Mouse (Mus musculus) liver, embryonic 14.5 days (tissue): ENCODE data around the gene Arfgef3. TPM values are rescaled to one million over a fixed set of nuclear protein-coding genes. Genes with fewer than 3 reads are reported as not detected.

Source experiments
- ATAC-seq: fragments of 200-750 bp; cut with Nextera tagmentation; 2 replicates; pipeline ENCODE4 v1.8.0; 2017; ENCODE audit warnings: moderate number of reproducible peaks, mild to moderate bottlenecking, moderate library complexity; ENCODE audit not compliant: insufficient read depth
- DNase-seq, 3 experiments: peaks; one replicate each; pipeline ENCODE4 v3.0.0-alpha.2; 2012 to 2013; ENCODE audit warnings: low read depth in 3 of 3, low spot score in 3 of 3
- H3K27ac ChIP-seq: fragments of 300-500 bp; sonication (generic); 2 replicates; pipeline ENCODE4 v1.5.1; 2014; ENCODE audit warnings: moderate library complexity, mild to moderate bottlenecking, control low read depth, inconsistent platforms
- H3K27me3 ChIP-seq: fragments of 300-500 bp; sonication (generic); 2 replicates; pipeline ENCODE4 v1.6.1; 2014; ENCODE audit warnings: mild to moderate bottlenecking, low read length, moderate library complexity; ENCODE audit not compliant: control insufficient read depth, insufficient read depth
- H3K36me3 ChIP-seq: fragments of 300-500 bp; sonication (generic); replicated peaks from 2 replicates; pipeline ENCODE4 v1.6.1; 2014; ENCODE audit warnings: low read depth; ENCODE audit not compliant: control insufficient read depth, insufficient read depth
- H3K4me1 ChIP-seq, 2 experiments: fragments of 200-500 bp in 1 of 2; fragments of 300-500 bp in 1 of 2; sonication (generic) in 1 of 2; replicated peaks; 2 replicates each; pipeline ENCODE4 v1.6.1; 2012 to 2014; ENCODE audit warnings: antibody characterized with exemption in 1 of 2, inconsistent platforms in 1 of 2, low read length in 1 of 2; ENCODE audit not compliant: control insufficient read depth in 2 of 2, insufficient read depth in 2 of 2
- H3K4me2 ChIP-seq: fragments of 300-500 bp; sonication (generic); 2 replicates; pipeline ENCODE4 v1.6.1; 2014; ENCODE audit warnings: low read depth, mild to moderate bottlenecking, control low read depth, moderate library complexity
- H3K4me3 ChIP-seq, 2 experiments: fragments of 200-500 bp in 1 of 2; fragments of 300-500 bp in 1 of 2; sonication (generic) in 1 of 2; 2 replicates each; pipeline ENCODE4 v1.5.1; 2012 to 2014; ENCODE audit warnings: low read depth in 2 of 2, low read length in 2 of 2, mild to moderate bottlenecking in 2 of 2, control low read depth in 1 of 2, inconsistent platforms in 1 of 2, moderate library complexity in 1 of 2; ENCODE audit not compliant: insufficient read depth in 1 of 2
- H3K9ac ChIP-seq: fragments of 300-500 bp; sonication (generic); replicated peaks from 2 replicates; pipeline ENCODE4 v1.6.1; 2014; ENCODE audit warnings: mild to moderate bottlenecking, control low read depth, moderate library complexity
- H3K9me3 ChIP-seq: fragments of 300-500 bp; sonication (generic); 2 replicates; pipeline ENCODE4 v1.6.1; 2016; ENCODE audit warnings: low read length, mixed read lengths; ENCODE audit not compliant: control insufficient read depth
- CTCF ChIP-seq: IDR thresholded peaks from 2 replicates; pipeline ENCODE4 v1.5.1; 2016; ENCODE audit warnings: antibody characterized with exemption, low read depth, control low read depth
- EP300 ChIP-seq: IDR thresholded peaks from 2 replicates; pipeline ENCODE4 v1.6.1; 2016; ENCODE audit warnings: antibody characterized with exemption, low read depth
- WGBS: fragments of 180-500 bp; shearing (Covaris S2); extraction: QIAGEN DNeasy Blood & Tissue Kit; methylation state at CpG from one replicate; pipeline ENCODE4 v1.1.7; 2014; ENCODE audit not compliant: insufficient replicate concordance; 5-methylcytosine and 5-hydroxymethylcytosine counted together
- polyA plus RNA-seq, 2 experiments: library from polyadenylated mRNA; depleted of rRNA in 1 of 2; stranded (reverse) in 1 of 2; unstranded in 1 of 2; fragments of >200 nt; fragmentation: Nextera tagmentation in 1 of 2; extraction: Ambion mirVana in 1 of 2; gene quantifications; 2 replicates each; pipeline versions ENCODE4 v1.2.1 to v1.2.3; 2012 to 2014

Arfgef3 gene
- polyA plus RNA-seq, 2 experiments = under 0.01 to 0.01 TPM

GRCm38 (mm10) chr10:18704393-18705120 is 39.2 kb downstream of the Arfgef3 start:
- no peaks in the 10 kb centered on the region for H3K36me3 ChIP-seq
- H3K4me3 ChIP-seq = no peak overlapping the region
- no peaks in the 10 kb centered on the region for H3K4me1 ChIP-seq
- no peak overlapping the region for H3K9ac ChIP-seq
- no peak for DNase-seq
- no peak for ATAC-seq
- no peaks in the 10 kb centered on the region for H3K9me3 ChIP-seq
- no peak for TF ChIP-seq CTCF
- no peak for TF ChIP-seq EP300
- no peaks in the 10 kb centered on the region for H3K27me3 ChIP-seq
- H3K4me2 ChIP-seq = no peak overlapping the region
- no peak overlapping the region for H3K27ac ChIP-seq
- 60% methylated on average over 4 of the region's 4 CpGs for WGBS

GRCm38 (mm10) chr10:18701517-18701916 is 42.2 kb downstream of the Arfgef3 start:
- no peaks in the 10 kb centered on the region for H3K36me3 ChIP-seq
- no peaks in the 10 kb centered on the region for H3K9me3 ChIP-seq
- H3K27me3 ChIP-seq = no peaks in the 10 kb centered on the region
- H3K4me3 ChIP-seq = no peak overlapping the region
- no peak overlapping the region for H3K4me2 ChIP-seq
- no peak for DNase-seq
- H3K9ac ChIP-seq = no peak overlapping the region
- H3K4me1 ChIP-seq = no peaks in the 10 kb centered on the region
- no peak overlapping the region for H3K27ac ChIP-seq
- TF ChIP-seq CTCF (no peak), EP300 (no peak)
- ATAC-seq = no peak

DNA sequence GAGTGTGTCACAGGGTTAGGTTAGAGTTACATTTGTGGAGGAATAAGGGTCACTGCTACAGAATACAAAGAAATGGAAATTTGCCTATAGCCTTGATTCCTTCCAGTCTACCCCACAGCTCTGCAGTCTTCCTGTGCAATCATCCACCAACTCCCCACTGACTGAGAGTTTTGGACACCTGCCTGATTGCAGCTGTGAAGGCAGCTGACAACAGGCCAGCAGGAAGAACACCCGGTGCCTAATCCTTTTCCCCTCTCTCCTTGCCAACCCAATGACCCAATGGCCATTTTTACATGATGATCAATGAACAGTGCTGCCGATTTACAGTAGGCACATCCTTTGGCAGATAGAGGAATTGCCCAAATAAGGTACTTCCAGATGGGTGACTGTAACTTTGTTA is 43.6 kb downstream of the Arfgef3 start:
- TF ChIP-seq EP300 = no peak
- TF ChIP-seq CTCF = no peak
- ATAC-seq (no peak), DNase-seq (no peak)
- H3K27me3 ChIP-seq = no peaks in the 10 kb centered on the region
- WGBS = 50% methylated on average over 2 of the region's 2 CpGs
- H3K9me3 ChIP-seq = no peaks in the 10 kb centered on the region
- H3K36me3 ChIP-seq = no peaks in the 10 kb centered on the region
- no peak overlapping the region for H3K4me3 ChIP-seq
- H3K27ac ChIP-seq = no peak overlapping the region
- H3K9ac ChIP-seq = no peak overlapping the region
- H3K4me1 ChIP-seq = no peaks in the 10 kb centered on the region
- no peak overlapping the region for H3K4me2 ChIP-seq

DNA sequence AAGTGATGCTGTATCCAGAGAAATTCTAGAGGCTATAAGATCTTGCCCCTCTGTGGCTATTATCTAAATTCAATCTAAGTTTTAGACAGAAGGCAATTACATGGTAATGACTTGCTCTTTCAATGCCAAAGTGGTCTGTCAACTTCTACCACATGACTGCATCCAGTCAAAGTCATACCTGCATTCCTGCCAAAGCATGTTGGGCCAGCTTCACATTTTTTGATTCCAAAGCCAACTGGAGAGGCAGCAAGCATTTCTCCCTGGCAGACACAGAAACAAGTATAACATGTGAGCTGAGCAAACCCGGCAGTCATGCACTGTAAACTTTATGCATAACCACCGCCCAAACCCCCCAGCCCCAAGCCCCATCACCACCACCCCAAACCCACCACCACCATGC is 44.6 kb downstream of the Arfgef3 start:
- Histone ChIP-seq H3K9me3 (no peaks in the 10 kb centered on the region), H3K27ac (no peak overlapping the region), H3K27me3 (no peaks in the 10 kb centered on the region), H3K4me2 (no peak overlapping the region), H3K4me1 (no peaks in the 10 kb centered on the region), H3K4me3 (no peak overlapping the region), H3K36me3 (no peaks in the 10 kb centered on the region), H3K9ac (no peak overlapping the region)
- DNase-seq (no peak), ATAC-seq (no peak)
- WGBS = 49% methylated on average over 2 of the region's 2 CpGs
- no peak for TF ChIP-seq EP300
- TF ChIP-seq CTCF = no peak

- DNase-seq (no peak), ATAC-seq (no peak)
- Histone ChIP-seq H3K36me3 (no peaks in the 10 kb centered on the region), H3K4me1 (no peaks in the 10 kb centered on the region), H3K4me2 (no peak overlapping the region), H3K27ac (no peak overlapping the region), H3K9ac (no peak overlapping the region), H3K9me3 (no peaks in the 10 kb centered on the region), H3K4me3 (no peak overlapping the region), H3K27me3 (no peaks in the 10 kb centered on the region)
- 68% methylated on average over 6 of the region's 6 CpGs for WGBS
- TF ChIP-seq EP300 = no peak
- TF ChIP-seq CTCF = no peak
Observed at GRCm38 (mm10) chr10:18696461-18696860, 47.3 kb downstream of the Arfgef3 start.
